Mouse (Mus musculus): ENCODE measurements around the gene Ahrr. TPM values are rescaled to one million over a fixed set of nuclear protein-coding genes. Genes with fewer than 3 reads are reported as not detected.

The Ahrr gene
- polyA plus RNA-seq (2015; fragmentation: Nextera tagmentation; extraction: Ambion mirVana): 0.28 and 0.72 TPM in 2 replicates

DNA sequence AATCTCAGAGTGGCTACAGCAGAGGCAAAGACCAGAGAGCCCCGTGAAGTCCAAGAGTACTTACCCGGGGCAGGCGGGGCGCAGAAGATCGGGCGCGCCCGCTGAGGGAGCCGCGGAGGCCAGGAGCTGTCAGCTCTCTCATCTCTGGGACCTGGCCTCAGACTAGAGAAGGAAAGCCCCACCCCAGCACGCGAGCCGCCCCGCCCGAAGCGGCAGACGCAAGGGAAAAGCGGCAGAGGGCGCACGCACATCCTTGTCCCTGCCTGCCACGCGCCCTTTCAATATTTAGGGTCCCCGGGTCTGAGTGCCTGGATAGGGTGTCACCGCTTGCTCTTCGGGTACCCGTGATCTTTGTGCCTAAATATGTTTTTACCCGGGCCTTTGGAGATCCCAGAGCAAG lies at the start of gene Ahrr:
TSS of gene Ahrr (minus strand) at position 165 of the 400 bp plus-strand sequence.
- no peaks in the 10 kb centered on the region for H3K9me3 ChIP-seq (replicated peaks; ENCODE audit: control insufficient read depth, low read length)
- H3K4me2 ChIP-seq (ENCODE audit: low read depth, low read length): peak within 1 kb of the TSS; percentile 53
- WGBS: under 1% methylated on average over 27 of the region's 27 CpGs
- peak within 1 kb of the TSS; percentile 48 for H3K9ac ChIP-seq (ENCODE audit: low read length)
- H3K4me3 ChIP-seq (replicated peaks; ENCODE audit: low read length): peak within 1 kb of the TSS; percentile 33
- ATAC-seq (ENCODE audit: insufficient read depth, low FRiP score): peak; percentile 72; the same call in 1 of the 2 replicates
- H3K27ac ChIP-seq (ENCODE audit: low read length): no peak within 1 kb of the TSS
- no peaks in the 10 kb centered on the region for H3K4me1 ChIP-seq (ENCODE audit: control insufficient read depth, insufficient read depth, low read length)
- H3K27me3 ChIP-seq (ENCODE audit: control insufficient read depth, insufficient read depth, low read length): 0 out of 2 replicates have a peak, but pooled peaks cover 2% of the 10 kb centered on the region
- no peaks in the 10 kb centered on the region for H3K36me3 ChIP-seq (ENCODE audit: control insufficient read depth, insufficient read depth, low read length)

GRCm38 (mm10) chr13:74341036-74341435 lies 48.9 kb upstream of the Ahrr start:
- Histone ChIP-seq H3K9me3 (replicated peaks; ENCODE audit: control insufficient read depth, low read length) (no peaks in the 10 kb centered on the region), H3K9ac (ENCODE audit: low read length) (no peak overlapping the region), H3K27ac (ENCODE audit: low read length) (no peak overlapping the region), H3K27me3 (ENCODE audit: control insufficient read depth, insufficient read depth, low read length) (no peaks in the 10 kb centered on the region), H3K36me3 (ENCODE audit: control insufficient read depth, insufficient read depth, low read length) (peaks cover 24% of the 10 kb centered on the region), H3K4me1 (ENCODE audit: control insufficient read depth, insufficient read depth, low read length) (no peaks in the 10 kb centered on the region), H3K4me2 (ENCODE audit: low read depth, low read length) (no peak overlapping the region), H3K4me3 (replicated peaks; ENCODE audit: low read length) (no peak overlapping the region)
- WGBS: 45% methylated on average over 3 of the region's 3 CpGs
- ATAC-seq (ENCODE audit: insufficient read depth, low FRiP score): no peak

DNA sequence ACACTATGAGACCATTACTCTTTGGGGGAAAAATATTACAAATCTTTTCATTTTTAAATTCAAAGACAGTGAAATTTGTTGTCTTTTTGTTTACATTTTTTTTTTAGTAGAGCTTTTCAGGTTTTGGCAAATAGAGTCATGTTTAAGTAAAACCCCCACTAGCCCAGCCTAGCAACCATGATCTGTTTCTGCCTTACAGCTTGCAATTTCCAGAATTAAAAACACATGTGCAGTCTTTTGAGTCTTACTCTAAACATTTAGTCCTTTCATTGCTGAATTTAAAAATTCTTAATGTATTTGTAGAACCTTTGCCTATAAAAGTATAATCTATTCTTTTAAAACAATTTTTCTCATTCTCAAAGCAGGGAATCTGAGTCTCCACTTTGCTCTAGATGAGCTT lies 37.2 kb upstream of the Ahrr start:
- peaks cover 26% of the 10 kb centered on the region for H3K36me3 ChIP-seq (ENCODE audit: control insufficient read depth, insufficient read depth, low read length)
- no peak overlapping the region for H3K4me2 ChIP-seq (ENCODE audit: low read depth, low read length)
- H3K27me3 ChIP-seq (ENCODE audit: control insufficient read depth, insufficient read depth, low read length): no peaks in the 10 kb centered on the region
- no peaks in the 10 kb centered on the region for H3K9me3 ChIP-seq (replicated peaks; ENCODE audit: control insufficient read depth, low read length)
- ATAC-seq (ENCODE audit: insufficient read depth, low FRiP score): no peak
- H3K4me1 ChIP-seq (ENCODE audit: control insufficient read depth, insufficient read depth, low read length): no peaks in the 10 kb centered on the region
- H3K9ac ChIP-seq (ENCODE audit: low read length): no peak overlapping the region
- H3K4me3 ChIP-seq (replicated peaks; ENCODE audit: low read length): no peak overlapping the region
- no peak overlapping the region for H3K27ac ChIP-seq (ENCODE audit: low read length)

DNA sequence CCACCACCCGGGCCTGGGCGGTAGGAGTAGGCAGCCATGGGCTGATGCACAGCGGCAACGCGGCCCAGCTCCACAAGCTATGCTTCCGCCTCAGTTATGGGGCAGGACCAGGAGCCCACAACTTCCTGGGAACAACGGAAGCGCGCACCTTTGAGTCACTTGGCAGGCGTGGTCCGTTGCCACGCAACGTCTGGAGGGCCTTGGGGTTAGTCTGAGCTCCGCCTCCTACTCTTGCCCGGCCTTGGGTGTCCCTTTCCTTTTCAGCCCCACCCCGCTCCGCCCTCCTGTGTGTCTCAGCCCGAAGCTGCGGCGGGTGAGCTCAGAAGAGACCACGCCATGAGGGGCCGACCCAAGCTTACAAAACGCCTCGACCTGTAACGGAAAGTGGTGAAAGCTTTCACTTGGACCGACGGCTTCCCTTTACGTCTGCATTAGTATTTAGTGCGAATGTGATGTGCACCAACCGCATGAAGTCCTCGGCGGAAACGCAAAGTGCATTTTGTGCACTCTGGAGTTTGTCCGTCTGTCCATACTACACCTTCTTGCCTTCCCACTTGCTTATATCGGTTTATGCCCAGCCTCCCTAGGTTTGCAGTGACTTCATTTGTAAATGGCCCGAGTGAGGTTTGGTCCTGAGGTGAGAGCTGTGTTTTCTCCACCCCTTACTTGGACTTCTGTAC lies 25.2 kb upstream of the Ahrr start, which contains the start of gene Pdcd6:
TSS of gene Pdcd6 (minus strand) at position 411 of the 680 bp plus-strand sequence.
- under 1% methylated on average over 36 of the region's 36 CpGs for WGBS
- Histone ChIP-seq H3K36me3 (ENCODE audit: control insufficient read depth, insufficient read depth, low read length) (peaks cover 10% of the 10 kb centered on the region), H3K27me3 (ENCODE audit: control insufficient read depth, insufficient read depth, low read length) (no peaks in the 10 kb centered on the region), H3K9ac (ENCODE audit: low read length) (peak within 1 kb of the TSS; percentile 80), H3K4me2 (ENCODE audit: low read depth, low read length) (peak within 1 kb of the TSS; percentile 74), H3K9me3 (replicated peaks; ENCODE audit: control insufficient read depth, low read length) (no peaks in the 10 kb centered on the region), H3K4me3 (replicated peaks; ENCODE audit: low read length) (peak within 1 kb of the TSS; percentile 77), H3K27ac (ENCODE audit: low read length) (peak within 1 kb of the TSS; percentile 78), H3K4me1 (ENCODE audit: control insufficient read depth, insufficient read depth, low read length) (peaks cover 8% of the 10 kb centered on the region)
- peak; percentile 100 for ATAC-seq (ENCODE audit: insufficient read depth, low FRiP score)

DNA sequence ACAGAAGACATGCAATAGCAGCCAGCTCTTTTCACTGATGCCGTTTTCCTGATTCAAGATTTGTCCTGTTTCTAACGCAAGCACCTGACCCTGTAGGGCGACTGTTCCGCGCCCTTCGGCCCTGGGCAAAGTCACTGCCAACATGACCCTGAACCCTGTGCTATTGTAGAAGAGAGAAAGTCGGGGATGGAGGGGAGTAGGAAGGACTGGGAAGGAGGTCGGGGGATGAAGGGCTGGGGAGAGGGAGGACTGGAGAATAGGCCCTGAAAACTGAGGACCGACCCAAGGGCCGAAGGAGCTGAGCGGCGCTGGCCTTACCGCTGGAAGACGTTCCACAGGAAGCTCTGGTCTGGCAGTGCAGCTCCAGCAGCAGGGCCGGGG lies 24.6 kb upstream of the Ahrr start:
- Histone ChIP-seq H3K36me3 (ENCODE audit: control insufficient read depth, insufficient read depth, low read length) (peaks cover 4% of the 10 kb centered on the region; the same call in 1 of the 2 replicates), H3K9ac (ENCODE audit: low read length) (peak overlapping the region; percentile 80), H3K4me3 (replicated peaks; ENCODE audit: low read length) (peak overlapping the region; percentile 77), H3K4me2 (ENCODE audit: low read depth, low read length) (peak overlapping the region; percentile 74), H3K9me3 (replicated peaks; ENCODE audit: control insufficient read depth, low read length) (no peaks in the 10 kb centered on the region), H3K27ac (ENCODE audit: low read length) (peak overlapping the region; percentile 78), H3K27me3 (ENCODE audit: control insufficient read depth, insufficient read depth, low read length) (no peaks in the 10 kb centered on the region), H3K4me1 (ENCODE audit: control insufficient read depth, insufficient read depth, low read length) (peaks cover 8% of the 10 kb centered on the region)
- ATAC-seq (ENCODE audit: insufficient read depth, low FRiP score): no peak; the same call in none of the 2 replicates
- under 1% methylated on average over 15 of the region's 15 CpGs for WGBS

GRCm38 (mm10) chr13:74316386-74316785 lies 24.3 kb upstream of the Ahrr start:
- peaks cover 8% of the 10 kb centered on the region for H3K4me1 ChIP-seq (ENCODE audit: control insufficient read depth, insufficient read depth, low read length)
- H3K9ac ChIP-seq (ENCODE audit: low read length): peak overlapping the region; percentile 80
- peak overlapping the region; percentile 78 for H3K27ac ChIP-seq (ENCODE audit: low read length)
- ATAC-seq (ENCODE audit: insufficient read depth, low FRiP score): no peak
- peaks cover 3% of the 10 kb centered on the region; the same call in 1 of the 2 replicates for H3K36me3 ChIP-seq (ENCODE audit: control insufficient read depth, insufficient read depth, low read length)
- peak overlapping the region; percentile 77 for H3K4me3 ChIP-seq (replicated peaks; ENCODE audit: low read length)
- H3K27me3 ChIP-seq (ENCODE audit: control insufficient read depth, insufficient read depth, low read length): no peaks in the 10 kb centered on the region
- WGBS: 23% methylated on average over 4 of the region's 4 CpGs
- H3K9me3 ChIP-seq (replicated peaks; ENCODE audit: control insufficient read depth, low read length): no peaks in the 10 kb centered on the region
- H3K4me2 ChIP-seq (ENCODE audit: low read depth, low read length): peak overlapping the region; percentile 74

DNA sequence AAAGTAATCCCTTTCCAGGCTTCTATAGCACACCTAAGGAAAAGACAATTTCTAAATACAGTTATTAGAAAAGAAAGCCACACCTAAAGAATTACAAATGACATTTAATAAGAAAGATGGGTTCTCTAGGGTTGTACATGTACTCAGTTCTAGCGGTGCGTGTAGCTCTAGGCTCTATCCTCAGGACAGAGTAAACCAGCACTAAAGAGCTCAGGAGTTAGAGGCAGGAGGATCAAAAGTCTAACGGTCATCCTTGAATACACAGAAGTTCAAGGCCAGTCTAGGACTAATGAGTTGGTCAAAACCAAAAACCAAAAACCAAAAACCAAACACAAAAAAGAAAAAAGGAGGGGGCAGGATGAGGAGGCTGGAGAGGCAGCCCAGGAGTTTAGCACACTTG lies 22.5 kb upstream of the Ahrr start:
- Histone ChIP-seq H3K36me3 (ENCODE audit: control insufficient read depth, insufficient read depth, low read length) (peaks cover 6% of the 10 kb centered on the region; the same call in 1 of the 2 replicates), H3K4me2 (ENCODE audit: low read depth, low read length) (no peak overlapping the region), H3K27me3 (ENCODE audit: control insufficient read depth, insufficient read depth, low read length) (no peaks in the 10 kb centered on the region), H3K4me3 (replicated peaks; ENCODE audit: low read length) (no peak overlapping the region), H3K9ac (ENCODE audit: low read length) (no peak overlapping the region), H3K4me1 (ENCODE audit: control insufficient read depth, insufficient read depth, low read length) (peaks cover 8% of the 10 kb centered on the region), H3K9me3 (replicated peaks; ENCODE audit: control insufficient read depth, low read length) (no peaks in the 10 kb centered on the region), H3K27ac (ENCODE audit: low read length) (no peak overlapping the region)
- no peak for ATAC-seq (ENCODE audit: insufficient read depth, low FRiP score)
- WGBS: 93% methylated on average over 3 of the region's 3 CpGs

DNA sequence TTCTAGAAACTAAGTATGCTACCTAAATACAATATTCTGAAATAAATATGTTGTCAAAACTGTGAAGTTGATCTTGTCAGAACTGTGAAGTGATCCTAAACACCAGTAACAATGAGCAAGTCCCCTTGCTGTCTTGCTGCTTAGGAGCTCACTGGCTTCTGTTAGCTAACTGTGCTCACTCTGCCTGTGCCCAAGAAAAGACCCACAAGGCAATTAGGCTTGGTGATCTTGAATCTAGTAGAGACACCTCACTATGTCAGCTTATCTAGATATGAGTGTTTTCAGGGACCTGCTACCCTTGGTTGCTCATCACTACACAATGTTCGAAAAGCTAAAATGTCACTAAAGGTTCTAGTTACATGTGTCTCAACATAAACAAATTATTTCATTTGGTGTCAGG lies 13.6 kb upstream of the Ahrr start:
- Histone ChIP-seq H3K27me3 (ENCODE audit: control insufficient read depth, insufficient read depth, low read length) (no peaks in the 10 kb centered on the region), H3K36me3 (ENCODE audit: control insufficient read depth, insufficient read depth, low read length) (peaks cover 21% of the 10 kb centered on the region), H3K9me3 (replicated peaks; ENCODE audit: control insufficient read depth, low read length) (no peaks in the 10 kb centered on the region), H3K4me3 (replicated peaks; ENCODE audit: low read length) (no peak overlapping the region), H3K4me2 (ENCODE audit: low read depth, low read length) (no peak overlapping the region), H3K27ac (ENCODE audit: low read length) (no peak overlapping the region), H3K9ac (ENCODE audit: low read length) (no peak overlapping the region), H3K4me1 (ENCODE audit: control insufficient read depth, insufficient read depth, low read length) (no peaks in the 10 kb centered on the region)
- no peak for ATAC-seq (ENCODE audit: insufficient read depth, low FRiP score)
- whole genome bisulfite sequencing: 82% methylated on average over 1 of the region's 1 CpGs

DNA sequence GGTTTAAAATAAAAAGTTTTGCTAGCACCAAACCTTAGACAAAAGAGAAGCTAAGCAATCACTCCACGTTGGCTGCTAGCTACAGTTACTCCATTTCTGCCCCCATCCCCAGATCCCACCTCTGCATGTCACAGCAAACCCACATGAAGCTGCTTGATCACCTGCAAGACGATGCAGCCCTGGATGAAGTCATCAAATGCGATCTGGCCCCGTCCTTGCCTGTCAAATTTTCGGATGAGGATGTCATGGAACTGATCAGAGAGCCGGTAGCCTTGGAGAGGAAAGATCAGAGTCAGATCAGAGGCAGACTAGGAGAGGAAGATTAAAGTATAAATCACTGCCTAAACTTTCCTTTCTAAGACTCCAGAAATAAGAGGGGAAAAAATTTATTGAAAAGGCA lies 13.2 kb upstream of the Ahrr start:
- H3K27ac ChIP-seq (ENCODE audit: low read length): no peak overlapping the region
- no peaks in the 10 kb centered on the region for H3K9me3 ChIP-seq (replicated peaks; ENCODE audit: control insufficient read depth, low read length)
- no peak for ATAC-seq (ENCODE audit: insufficient read depth, low FRiP score)
- H3K4me1 ChIP-seq (ENCODE audit: control insufficient read depth, insufficient read depth, low read length): no peaks in the 10 kb centered on the region
- 90% methylated on average over 6 of the region's 6 CpGs for WGBS
- no peak overlapping the region for H3K4me2 ChIP-seq (ENCODE audit: low read depth, low read length)
- no peak overlapping the region for H3K9ac ChIP-seq (ENCODE audit: low read length)
- no peaks in the 10 kb centered on the region for H3K27me3 ChIP-seq (ENCODE audit: control insufficient read depth, insufficient read depth, low read length)
- H3K36me3 ChIP-seq (ENCODE audit: control insufficient read depth, insufficient read depth, low read length): peaks cover 21% of the 10 kb centered on the region
- H3K4me3 ChIP-seq (replicated peaks; ENCODE audit: low read length): no peak overlapping the region
